Mouse (Mus musculus) macrophage (primary cell): ENCODE measurements around the gene Trim11. TPM values are rescaled to one million over a fixed set of nuclear protein-coding genes. Genes with fewer than 3 reads are reported as not detected.

Experiments used
- H3K27ac ChIP-seq: fragments of 350-480 bp; formaldehyde crosslinking; 2 replicates; pipeline ENCODE4 v1.9.0; 2021
- H3K36me3 ChIP-seq: fragments of 350-480 bp; formaldehyde crosslinking; 2 replicates; pipeline ENCODE4 v1.9.0; 2021; ENCODE audit errors: inconsistent target
- H3K4me3 ChIP-seq: fragments of 350-480 bp; formaldehyde crosslinking; 2 replicates; pipeline ENCODE4 v1.9.0; 2021; ENCODE audit errors: inconsistent target
- H3K79me2 ChIP-seq: fragments of 350-480 bp; formaldehyde crosslinking; 2 replicates; pipeline ENCODE4 v1.9.0; 2021; ENCODE audit errors: inconsistent target
- WGBS: methylation state at CpG from one replicate; pipeline ENCODE4 v1.1.7; 2026; ENCODE audit warnings: inconsistent platforms; ENCODE audit not compliant: missing documents; 5-methylcytosine and 5-hydroxymethylcytosine counted together
- polyA plus RNA-seq: library from polyadenylated mRNA; stranded (reverse); fragments of 250-400 nt; gene quantifications from 3 replicates; pipeline ENCODE4 v1.2.4, GENCODE M21; 2018; ENCODE audit warnings: inconsistent platforms

Gene Trim11
- polyA plus RNA-seq, 1 experiment from 2014 or later = 11.4 TPM

DNA sequence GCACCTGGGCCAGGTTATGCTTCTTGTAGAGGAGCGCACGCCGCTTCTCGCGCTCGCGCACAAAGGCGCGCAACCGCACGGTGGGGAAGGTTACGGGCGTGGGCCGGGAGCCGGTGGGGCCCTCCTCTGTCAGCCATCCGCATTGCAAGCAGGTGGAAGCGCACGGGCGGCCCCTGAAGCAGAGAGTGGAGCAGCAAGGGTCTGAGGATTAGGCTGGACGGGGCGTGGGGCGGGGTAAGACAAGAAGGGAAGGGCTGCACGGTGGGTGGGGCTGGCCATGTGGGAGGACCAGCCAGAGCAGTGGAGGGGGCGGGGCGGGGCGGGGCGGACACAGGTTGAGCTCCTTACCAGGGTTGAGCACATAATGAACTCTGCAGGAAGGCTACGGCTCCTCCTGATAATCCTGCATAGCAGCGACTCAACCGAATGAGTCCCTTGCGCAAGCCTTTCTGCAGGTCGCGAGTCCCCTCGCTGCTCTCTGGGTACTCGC, 16.5 kb downstream of the Trim11 start:
- 13% methylated on average over 35 of the region's 35 CpGs for WGBS
- H3K36me3 ChIP-seq = peaks cover 13% of the 10 kb centered on the region; the same call in 1 of the 2 replicates
- H3K4me3 ChIP-seq = no peak overlapping the region

DNA sequence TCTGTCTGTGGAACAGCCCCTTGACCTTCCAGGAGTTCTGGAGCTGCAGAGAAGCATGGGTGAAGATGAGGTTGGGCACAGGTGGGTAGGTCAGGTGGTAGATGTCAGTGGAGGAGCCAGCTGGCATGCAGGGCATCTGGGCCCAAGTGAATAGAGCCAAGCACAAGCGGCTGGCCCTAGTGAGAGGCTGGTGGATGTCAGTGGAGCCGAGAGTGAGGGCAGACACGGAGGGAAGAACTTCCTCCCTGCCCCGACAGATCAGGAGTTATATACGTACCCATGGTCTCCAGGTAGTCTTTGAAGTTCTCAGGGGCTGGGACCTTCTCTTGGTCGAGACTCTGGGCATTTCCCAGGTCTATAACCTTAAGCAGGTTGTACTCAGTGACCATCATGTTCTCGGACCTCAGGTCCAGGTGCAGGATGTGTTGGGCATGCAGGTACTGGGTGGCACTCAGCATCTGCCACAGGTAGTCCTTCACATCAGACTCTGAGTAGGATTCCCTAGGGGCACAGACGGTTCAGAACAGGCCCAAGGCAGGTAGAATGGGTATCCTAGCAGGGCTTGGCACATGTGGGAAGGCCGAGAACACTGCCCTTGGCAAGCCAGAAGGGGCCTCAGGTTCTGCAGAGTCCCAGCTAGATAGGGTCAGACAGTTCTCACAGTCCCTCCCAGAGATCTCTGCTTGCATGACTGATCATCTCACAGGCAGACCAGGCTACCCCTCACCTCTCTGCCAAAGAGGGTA, 17.3 kb downstream of the Trim11 start:
- 83% methylated on average over 9 of the region's 9 CpGs for WGBS

More for the DNA sequence above, 16.5 kb downstream of the Trim11 start:
- H3K79me2 ChIP-seq = no peaks in the 10 kb centered on the region
- no peak overlapping the region for H3K27ac ChIP-seq

DNA sequence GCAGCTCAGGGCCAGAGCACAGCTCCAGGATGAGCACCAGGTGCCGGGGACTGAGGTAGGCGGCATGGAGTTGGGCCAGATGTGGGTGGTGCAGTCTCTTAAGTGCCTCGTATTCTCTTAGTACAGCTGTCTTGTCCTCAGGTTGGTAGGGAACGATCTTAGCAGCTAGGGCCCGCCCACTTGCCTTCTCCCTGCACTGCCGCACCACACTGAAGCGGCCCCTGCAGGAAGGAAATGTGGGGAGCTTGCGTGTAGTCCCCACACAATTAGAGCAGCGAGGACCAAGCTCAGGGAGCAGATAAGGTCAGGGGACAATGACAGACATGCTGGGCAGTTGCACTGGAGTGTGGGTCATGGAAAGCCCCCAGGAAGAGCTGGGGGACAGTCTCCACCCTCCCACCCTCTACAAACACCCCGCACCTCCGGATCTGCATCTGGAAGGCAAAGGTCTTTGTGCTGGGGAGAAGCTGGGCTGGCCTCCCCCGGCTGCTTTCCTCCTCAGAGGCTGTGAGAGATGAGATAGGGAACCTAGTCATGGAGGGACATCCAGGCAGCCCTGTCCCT, 18.0 kb downstream of the Trim11 start:
- Histone ChIP-seq H3K27ac (no peak overlapping the region), H3K79me2 (no peaks in the 10 kb centered on the region), H3K4me3 (no peak overlapping the region), H3K36me3 (0 out of 2 replicates have a peak, but pooled peaks cover under 1% of the 10 kb centered on the region)
- 8% methylated on average over 12 of the region's 12 CpGs for WGBS

More for the DNA sequence above, 17.3 kb downstream of the Trim11 start:
- Histone ChIP-seq H3K79me2 (no peaks in the 10 kb centered on the region), H3K4me3 (no peak overlapping the region), H3K27ac (no peak overlapping the region), H3K36me3 (peaks cover 7% of the 10 kb centered on the region; the same call in 1 of the 2 replicates)

DNA sequence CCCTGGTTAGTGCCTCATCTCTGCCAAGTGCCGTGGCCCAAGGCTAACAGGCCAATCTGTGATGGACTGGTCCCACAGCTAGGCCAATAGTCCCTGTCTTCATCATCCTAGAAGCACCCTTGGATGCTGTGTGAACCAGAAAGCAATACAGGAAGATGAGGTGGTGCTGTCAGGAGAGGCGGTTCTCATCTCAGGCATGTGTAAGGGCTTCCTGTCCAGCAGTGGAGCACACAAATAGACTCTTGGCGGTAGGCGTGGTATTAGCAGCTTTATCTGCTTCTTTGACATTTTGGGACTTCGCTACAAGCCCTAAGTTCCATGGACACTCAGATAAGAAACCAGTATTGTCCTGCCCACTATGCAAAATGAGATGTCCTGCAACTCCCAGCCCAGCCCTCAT, 19.6 kb downstream of the Trim11 start:
- Histone ChIP-seq H3K27ac (no peak overlapping the region), H3K79me2 (no peaks in the 10 kb centered on the region), H3K36me3 (no peaks in the 10 kb centered on the region), H3K4me3 (no peak overlapping the region)
- 72% methylated on average over 5 of the region's 5 CpGs for WGBS

DNA sequence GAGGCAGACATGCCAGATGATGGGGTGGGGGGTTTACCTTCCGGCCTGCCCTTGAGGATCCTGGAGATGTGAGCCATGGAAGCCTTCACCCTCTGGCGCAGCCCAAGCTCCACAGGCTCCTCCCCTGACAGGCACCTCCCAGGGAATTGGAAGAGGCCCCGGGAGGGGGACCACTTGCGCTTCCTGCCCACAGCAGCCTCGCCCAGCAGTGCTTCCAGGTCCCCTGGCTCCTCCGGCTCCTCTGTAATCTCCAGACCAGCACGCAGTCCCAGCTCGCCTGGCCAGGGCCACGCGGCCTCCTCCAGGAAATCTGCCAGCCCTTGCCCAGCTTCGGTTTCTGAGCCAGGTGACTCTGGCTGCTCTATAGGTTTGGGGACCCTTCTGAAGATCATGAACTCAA, 21.3 kb downstream of the Trim11 start:
- no peak overlapping the region for H3K4me3 ChIP-seq
- no peak overlapping the region for H3K27ac ChIP-seq
- no peaks in the 10 kb centered on the region for H3K79me2 ChIP-seq
- 39% methylated on average over 11 of the region's 11 CpGs for WGBS
- H3K36me3 ChIP-seq = no peaks in the 10 kb centered on the region

DNA sequence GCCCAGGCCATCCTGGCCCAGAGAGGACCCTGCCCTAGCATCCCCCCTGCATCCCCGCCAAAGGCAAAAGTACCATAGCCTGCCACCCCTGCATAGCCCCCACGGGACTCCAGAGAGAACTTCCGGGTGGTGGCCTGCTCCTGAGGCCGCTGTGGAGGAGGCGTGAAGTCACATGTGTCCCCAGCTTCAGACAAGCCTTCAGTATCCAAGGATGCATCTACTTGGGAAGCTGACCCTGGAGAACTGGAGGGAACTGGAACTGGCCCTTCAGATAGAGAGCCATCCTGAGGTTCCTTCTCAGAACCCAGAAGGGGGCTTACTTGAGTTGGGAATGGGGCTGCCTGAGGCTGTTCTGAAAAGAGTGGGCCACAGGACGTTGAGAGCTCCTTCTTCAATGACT, 21.9 kb downstream of the Trim11 start:
- Histone ChIP-seq H3K79me2 (no peaks in the 10 kb centered on the region), H3K36me3 (no peaks in the 10 kb centered on the region), H3K4me3 (no peak overlapping the region), H3K27ac (no peak overlapping the region)
- 98% methylated on average over 6 of the region's 6 CpGs for WGBS

DNA sequence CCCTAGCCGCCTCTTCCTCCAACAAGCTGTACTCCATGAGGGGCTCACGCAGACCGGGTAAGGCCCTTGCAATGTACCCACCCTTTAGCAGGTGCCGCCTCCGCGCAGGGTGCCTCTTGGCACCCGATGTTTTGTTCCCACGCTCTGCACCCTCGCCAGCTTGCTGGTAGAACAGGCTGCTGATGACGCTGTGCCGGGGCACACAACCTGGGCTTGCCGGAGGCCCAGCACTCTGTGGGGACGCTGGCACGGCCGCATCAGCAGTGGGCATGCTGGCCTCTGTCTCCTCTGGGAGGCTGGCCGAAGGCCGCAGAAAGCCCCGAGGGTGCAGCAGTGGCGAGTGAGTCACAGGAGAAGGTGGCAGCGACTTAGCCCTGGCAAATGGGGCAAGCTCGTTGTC, 22.7 kb downstream of the Trim11 start:
- Histone ChIP-seq H3K79me2 (no peaks in the 10 kb centered on the region), H3K4me3 (no peak overlapping the region), H3K36me3 (no peaks in the 10 kb centered on the region), H3K27ac (no peak overlapping the region)
- 95% methylated on average over 21 of the region's 21 CpGs for WGBS

DNA sequence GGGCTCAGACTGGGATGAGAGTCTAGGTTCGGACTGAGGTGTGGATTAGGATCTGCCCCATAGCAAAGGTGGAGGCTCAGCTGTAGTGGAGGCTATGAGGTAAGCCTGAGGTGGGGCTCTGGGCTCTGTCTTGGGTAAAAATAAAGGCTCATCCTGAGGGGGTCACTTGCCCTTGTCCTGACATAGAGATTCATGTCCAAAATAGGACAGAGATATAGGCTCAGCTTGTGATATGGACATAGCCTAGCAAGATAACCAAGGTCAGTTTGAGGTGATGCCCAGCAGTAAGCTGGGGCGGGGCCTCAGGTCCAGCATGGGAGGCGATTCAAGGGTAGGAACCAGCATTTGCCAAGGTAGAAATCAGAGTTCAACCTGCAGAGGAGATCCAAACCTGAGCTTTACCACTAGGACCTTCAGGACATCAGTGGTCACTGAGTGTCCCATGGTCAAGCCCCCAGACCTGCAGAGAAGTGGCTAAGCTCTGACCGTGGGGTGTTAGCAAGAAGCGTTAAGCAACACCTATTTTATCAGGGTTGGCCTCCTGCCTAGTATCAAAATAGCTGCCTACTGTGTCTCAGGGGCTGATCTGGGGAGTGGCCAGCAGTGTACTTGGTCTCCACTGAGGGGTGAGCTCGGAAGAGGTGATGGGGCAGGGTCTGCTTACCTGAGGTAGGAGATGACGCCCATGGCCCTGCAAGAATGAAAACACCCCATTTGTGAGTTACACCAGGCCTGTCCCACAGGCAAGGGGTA, 24.6 kb downstream of the Trim11 start:
- Histone ChIP-seq H3K79me2 (no peaks in the 10 kb centered on the region), H3K4me3 (no peak overlapping the region), H3K36me3 (no peaks in the 10 kb centered on the region), H3K27ac (no peak overlapping the region)
- 89% methylated on average over 7 of the region's 7 CpGs for WGBS

DNA sequence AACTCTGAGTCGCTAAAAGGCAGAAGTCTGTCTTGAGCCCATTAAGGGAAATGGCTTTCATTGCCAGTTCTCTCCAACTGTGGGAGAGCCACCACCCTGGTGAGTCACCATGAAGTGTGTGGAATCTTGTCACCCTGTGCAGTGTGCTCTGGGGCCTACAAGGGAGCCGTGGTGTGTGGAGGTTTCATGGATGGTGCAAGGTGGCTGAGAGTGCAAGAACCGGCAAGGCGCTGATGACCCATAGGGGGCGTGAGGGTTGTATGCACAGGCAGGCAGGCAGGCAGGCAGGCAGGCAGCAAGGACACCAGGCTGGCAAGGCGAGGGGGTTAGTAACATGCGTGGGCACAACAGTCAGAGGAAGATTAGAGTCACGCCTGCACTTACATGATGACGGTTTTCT, 37.2 kb downstream of the Trim11 start:
- no peaks in the 10 kb centered on the region for H3K36me3 ChIP-seq
- H3K79me2 ChIP-seq = no peaks in the 10 kb centered on the region
- H3K4me3 ChIP-seq = no peak overlapping the region
- no peak overlapping the region for H3K27ac ChIP-seq
- WGBS = 45% methylated on average over 9 of the region's 9 CpGs

DNA sequence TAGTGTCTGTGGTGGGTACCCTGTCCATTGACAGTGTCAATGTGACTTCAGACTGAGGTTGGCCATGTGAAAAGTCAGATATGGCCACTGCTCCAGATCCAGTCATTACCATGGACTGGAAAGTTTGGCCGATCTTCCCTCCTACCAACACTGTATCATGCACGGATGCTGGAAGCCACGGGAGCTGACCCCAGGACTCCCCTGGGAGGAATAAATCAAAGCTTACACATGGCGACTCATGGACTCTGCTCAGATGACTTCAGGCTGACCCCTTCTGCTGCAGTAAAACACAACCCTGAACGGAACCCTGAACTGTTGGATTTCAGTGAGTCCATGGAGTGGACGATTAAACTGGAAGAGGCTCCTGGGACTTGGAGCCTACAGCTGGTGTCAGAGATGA, 48.5 kb downstream of the Trim11 start:
- 87% methylated on average over 6 of the region's 6 CpGs for WGBS
- Histone ChIP-seq H3K79me2 (no peaks in the 10 kb centered on the region), H3K27ac (no peak overlapping the region), H3K36me3 (no peaks in the 10 kb centered on the region), H3K4me3 (no peak overlapping the region)

DNA sequence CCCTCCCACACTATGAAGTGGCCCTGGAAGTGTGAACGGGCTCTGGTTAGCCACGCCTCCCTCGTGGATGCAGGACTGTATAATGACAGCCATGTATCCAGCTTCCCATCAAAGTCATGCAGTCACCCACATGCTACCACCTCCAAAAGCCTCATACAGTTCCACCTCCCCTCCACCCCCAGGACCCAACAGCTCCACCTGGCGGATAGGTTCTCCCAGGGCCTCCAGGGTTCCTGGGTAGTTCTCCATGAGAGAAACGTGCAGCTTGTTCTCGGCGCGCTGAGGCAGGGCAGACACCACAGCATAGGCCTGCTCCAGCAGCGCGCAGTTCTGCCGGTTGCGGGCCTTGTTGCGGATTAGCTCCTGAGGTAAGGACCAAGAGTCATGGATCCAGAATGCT, 51.1 kb downstream of the Trim11 start:
- Histone ChIP-seq H3K36me3 (no peaks in the 10 kb centered on the region), H3K27ac (no peak overlapping the region), H3K79me2 (no peaks in the 10 kb centered on the region), H3K4me3 (no peak overlapping the region)
- WGBS = 93% methylated on average over 13 of the region's 13 CpGs

Other genes with a start within 250 kb of the Trim11 start
- not detected in 3 replicates for gene Olfr317, start 238.9 kb upstream of the Trim11 start, polyA plus RNA-seq
- gene Olfr316, start 225.4 kb upstream of the Trim11 start, polyA plus RNA-seq = not detected in 3 replicates
- not detected in 3 replicates for gene Olfr315, start 204.9 kb upstream of the Trim11 start, polyA plus RNA-seq
- gene Olfr314, start 195.1 kb upstream of the Trim11 start, polyA plus RNA-seq = not detected in 3 replicates
- not detected in 3 replicates for gene Fam183b, start 176.1 kb upstream of the Trim11 start, polyA plus RNA-seq
- gene Olfr313, start 163.1 kb upstream of the Trim11 start, polyA plus RNA-seq = not detected in 3 replicates
- gene Olfr312, start 148.9 kb upstream of the Trim11 start, polyA plus RNA-seq = not detected in 3 replicates
- not detected in 3 replicates for gene Olfr311, start 138.8 kb upstream of the Trim11 start, polyA plus RNA-seq
- 1.1 to 3.3 TPM (median 2.3 TPM) in 3 replicates for gene Gm12258, start 130.9 kb upstream of the Trim11 start, polyA plus RNA-seq
- gene 2810021J22Rik, start 110.9 kb upstream of the Trim11 start, polyA plus RNA-seq = 1.9 to 2.7 TPM (median 1.9 TPM) in 3 replicates
- 2.0 to 3.7 TPM (median 2.2 TPM) in 3 replicates for gene Zfp39, start 73.9 kb upstream of the Trim11 start, polyA plus RNA-seq
- not detected in 3 replicates for gene Btnl10, start 60.2 kb upstream of the Trim11 start, polyA plus RNA-seq
- gene Rnf187, start 39.2 kb upstream of the Trim11 start, polyA plus RNA-seq = 45.0 to 110 TPM (median 97.1 TPM) in 3 replicates
- 0.50 to 0.78 TPM in 2 of 3 replicates, not detected in the other for gene Hist3h2ba, start 29.2 kb upstream of the Trim11 start, polyA plus RNA-seq
- gene Hist3h2a, start 23.4 kb upstream of the Trim11 start, polyA plus RNA-seq = 16.2 to 56.9 TPM (median 24.3 TPM) in 3 replicates
- gene Trim17, start 23.4 kb upstream of the Trim11 start, polyA plus RNA-seq = 0.07 to 0.14 TPM in 2 of 3 replicates, not detected in the other
- gene Obscn, start 158.3 kb downstream of the Trim11 start, polyA plus RNA-seq = 0.01 TPM in 1 of 3 replicates, not detected in the others
- 2.9 to 4.7 TPM (median 3.3 TPM) in 3 replicates for gene Iba57, start 185.6 kb downstream of the Trim11 start, polyA plus RNA-seq
- gene Gjc2, start 205.1 kb downstream of the Trim11 start, polyA plus RNA-seq = not detected in 3 replicates
- 11.6 to 29.1 TPM (median 24.4 TPM) in 3 replicates for gene Guk1, start 214.1 kb downstream of the Trim11 start, polyA plus RNA-seq
- gene Mrpl55, start 224.4 kb downstream of the Trim11 start, polyA plus RNA-seq = 17.9 to 36.6 TPM (median 21.0 TPM) in 3 replicates
- 17.8 to 25.4 TPM (median 20.3 TPM) in 3 replicates for gene 2310033P09Rik, start 230.2 kb downstream of the Trim11 start, polyA plus RNA-seq